Mouse (Mus musculus) MEL (cell line): Measurements from ENCODE around the gene Pigk. TPM values are rescaled to one million over a fixed set of nuclear protein-coding genes. Genes with fewer than 3 reads are reported as not detected.

Source experiments
- DNase-seq: peaks from one replicate; pipeline ENCODE4 v3.0.0; 2011; ENCODE audit warnings: low read depth, low spot score
- H3K27ac ChIP-seq: 2 replicates; pipeline ENCODE4 v1.5.1; 2012; ENCODE audit warnings: low read depth, mild to moderate bottlenecking, control low read depth, low read length, moderate library complexity; ENCODE audit not compliant: control insufficient read depth
- H3K27me3 ChIP-seq, 2 experiments: fragments of 150-350 bp in 1 of 2; sonication (generic) in 1 of 2; 2 replicates each; pipeline ENCODE4 v1.6.1; 2012; ENCODE audit warnings: low read length in 2 of 2, mild to moderate bottlenecking in 2 of 2, improper control_type of control experiment in 1 of 2, moderate library complexity in 1 of 2; ENCODE audit not compliant: insufficient read depth in 2 of 2, control insufficient read depth in 1 of 2
- H3K36me3 ChIP-seq, 2 experiments: 2 replicates each; pipeline ENCODE4 v1.6.1; 2012 to 2014; ENCODE audit warnings: low read length in 2 of 2, improper control_type of control experiment in 1 of 2, inconsistent platforms in 1 of 2, mild to moderate bottlenecking in 1 of 2; ENCODE audit not compliant: insufficient read depth in 2 of 2, control insufficient read depth in 1 of 2
- H3K4me1 ChIP-seq, 2 experiments: fragments of 150-350 bp in 1 of 2; sonication (generic) in 1 of 2; 2 replicates each; pipeline ENCODE4 v1.6.1; 2012; ENCODE audit warnings: low read length in 2 of 2, improper control_type of control experiment in 1 of 2, mild to moderate bottlenecking in 1 of 2; ENCODE audit not compliant: insufficient read depth in 2 of 2, control insufficient read depth in 1 of 2
- H3K4me3 ChIP-seq, 2 experiments: fragments of 150-350 bp in 1 of 2; sonication (generic) in 1 of 2; 2 replicates each; pipeline ENCODE4 v1.5.1; 2012; ENCODE audit warnings: low read depth in 2 of 2, low read length in 2 of 2, mild to moderate bottlenecking in 2 of 2, moderate library complexity in 2 of 2, control low read depth in 1 of 2, improper control_type of control experiment in 1 of 2; ENCODE audit not compliant: control insufficient read depth in 1 of 2, insufficient read depth in 1 of 2
- H3K79me2 ChIP-seq: 2 replicates; pipeline ENCODE4 v1.6.1; 2012; ENCODE audit warnings: mild to moderate bottlenecking, low read length, moderate library complexity; ENCODE audit not compliant: control insufficient read depth, poor library complexity, insufficient read depth
- H3K9ac ChIP-seq: 2 replicates; pipeline ENCODE4 v1.6.1; 2012; ENCODE audit warnings: low read depth, mild to moderate bottlenecking, control low read depth, low read length, moderate library complexity; ENCODE audit not compliant: control insufficient read depth, poor library complexity, severe bottlenecking
- H3K9me3 ChIP-seq: fragments of 150-350 bp; sonication (generic); replicated peaks from 2 replicates; pipeline ENCODE4 v1.6.1; 2012; ENCODE audit warnings: mild to moderate bottlenecking, low read length, improper control_type of control experiment, moderate library complexity; ENCODE audit not compliant: insufficient read depth
- BHLHE40 ChIP-seq: IDR thresholded peaks from 2 replicates; pipeline ENCODE4 v1.6.1; 2012; ENCODE audit warnings: low read depth, mild to moderate bottlenecking, inconsistent platforms, low read length, improper control_type of control experiment, borderline replicate concordance
- CHD1 ChIP-seq: IDR thresholded peaks from 2 replicates; pipeline ENCODE4 v1.6.1; 2012; ENCODE audit warnings: low read depth, mild to moderate bottlenecking, inconsistent platforms, low read length, improper control_type of control experiment
- CTCF ChIP-seq, 3 experiments: IDR thresholded peaks in 2 of 3; conservative IDR thresholded peaks in 1 of 3; 2 replicates each; pipeline ENCODE4 v1.5.1; 2011 to 2012; ENCODE audit warnings: low read length in 3 of 3, low read depth in 2 of 3, mild to moderate bottlenecking in 2 of 3, improper control_type of control experiment in 1 of 3, inconsistent platforms in 1 of 3, mixed read lengths in 1 of 3, moderate library complexity in 1 of 3; ENCODE audit not compliant: control insufficient read depth in 1 of 3, insufficient read depth in 1 of 3, poor library complexity in 1 of 3, severe bottlenecking in 1 of 3
- ELF1 ChIP-seq: IDR thresholded peaks from 2 replicates; pipeline ENCODE4 v1.6.1; 2014; ENCODE audit warnings: low read depth, mild to moderate bottlenecking, inconsistent platforms, low read length, improper control_type of control experiment, moderate library complexity
- GABPA ChIP-seq: IDR thresholded peaks from 2 replicates; pipeline ENCODE4 v1.6.1; 2012; ENCODE audit warnings: low read depth, mild to moderate bottlenecking, inconsistent platforms, low read length, improper control_type of control experiment, moderate library complexity
- MAFK ChIP-seq: IDR thresholded peaks from 2 replicates; pipeline ENCODE4 v1.6.1; 2011; ENCODE audit warnings: low read depth, mild to moderate bottlenecking, low read length, improper control_type of control experiment, borderline replicate concordance
- MAX ChIP-seq: IDR thresholded peaks from 2 replicates; pipeline ENCODE4 v1.6.1; 2011; ENCODE audit warnings: low read length, improper control_type of control experiment
- MAZ ChIP-seq: IDR thresholded peaks from 2 replicates; pipeline ENCODE4 v1.6.1; 2012; ENCODE audit warnings: low read depth, mild to moderate bottlenecking, inconsistent platforms, low read length, improper control_type of control experiment
- MXI1 ChIP-seq: IDR thresholded peaks from 2 replicates; pipeline ENCODE4 v1.6.1; 2011; ENCODE audit warnings: mild to moderate bottlenecking, low read depth, low read length, improper control_type of control experiment
- MYB ChIP-seq: IDR thresholded peaks from 2 replicates; pipeline ENCODE4 v1.6.1; 2011; ENCODE audit warnings: mild to moderate bottlenecking, low read depth, low read length, improper control_type of control experiment
- MYC ChIP-seq: IDR thresholded peaks from 2 replicates; pipeline ENCODE4 v1.6.1; 2011; ENCODE audit warnings: low read depth, mild to moderate bottlenecking, low read length, improper control_type of control experiment, moderate library complexity
- NELFE ChIP-seq: IDR thresholded peaks from 2 replicates; pipeline ENCODE4 v1.6.1; 2011; ENCODE audit warnings: low read depth, low read length, improper control_type of control experiment
- NRF1 ChIP-seq: IDR thresholded peaks from 2 replicates; pipeline ENCODE4 v1.6.1; 2014; ENCODE audit warnings: low read depth, mild to moderate bottlenecking, inconsistent platforms, low read length, improper control_type of control experiment, moderate library complexity; ENCODE audit not compliant: poor library complexity, insufficient read depth, severe bottlenecking
- POLR2AphosphoS5 ChIP-seq: IDR thresholded peaks from 2 replicates; pipeline ENCODE4 v1.6.1; 2012; ENCODE audit warnings: low read depth, borderline replicate concordance, mild to moderate bottlenecking, inconsistent platforms, low read length, moderate library complexity, mixed read lengths
- RCOR1 ChIP-seq: IDR thresholded peaks from 2 replicates; pipeline ENCODE4 v1.6.1; 2012; ENCODE audit warnings: low read depth, mild to moderate bottlenecking, inconsistent platforms, low read length, improper control_type of control experiment
- SIN3A ChIP-seq: IDR thresholded peaks from 2 replicates; pipeline ENCODE4 v1.6.1; 2012; ENCODE audit warnings: low read length, improper control_type of control experiment, inconsistent platforms
- TAL1 ChIP-seq: IDR thresholded peaks from 2 replicates; pipeline ENCODE4 v1.6.1; 2012; ENCODE audit warnings: mild to moderate bottlenecking, inconsistent platforms, low read length, moderate library complexity, mixed read lengths
- TBP ChIP-seq: IDR thresholded peaks from 2 replicates; pipeline ENCODE4 v1.8.0; 2011; ENCODE audit warnings: low read depth, low read length, improper control_type of control experiment
- UBTF ChIP-seq: IDR thresholded peaks from 2 replicates; pipeline ENCODE4 v1.6.1; 2012; ENCODE audit warnings: low read depth, mild to moderate bottlenecking, inconsistent platforms, low read length, improper control_type of control experiment, moderate library complexity, borderline replicate concordance; ENCODE audit not compliant: insufficient read depth
- USF1 ChIP-seq: IDR thresholded peaks from 2 replicates; pipeline ENCODE4 v1.6.1; 2014; ENCODE audit warnings: low read depth, mild to moderate bottlenecking, inconsistent platforms, low read length, improper control_type of control experiment, moderate library complexity
- USF2 ChIP-seq, 2 experiments: IDR thresholded peaks; 2 replicates each; pipeline ENCODE4 v1.6.1; 2011 to 2012; ENCODE audit warnings: improper control_type of control experiment in 2 of 2, low read length in 2 of 2, borderline replicate concordance in 1 of 2, inconsistent platforms in 1 of 2, low read depth in 1 of 2, mild to moderate bottlenecking in 1 of 2; ENCODE audit not compliant: insufficient read depth in 1 of 2
- ZC3H11A ChIP-seq: IDR thresholded peaks from 2 replicates; pipeline ENCODE4 v1.6.1; 2012; ENCODE audit warnings: low read depth, mild to moderate bottlenecking, inconsistent platforms, low read length, improper control_type of control experiment
- ZKSCAN1 ChIP-seq: IDR thresholded peaks from 2 replicates; pipeline ENCODE4 v1.6.1; 2012; ENCODE audit warnings: low read depth, mild to moderate bottlenecking, inconsistent platforms, low read length, improper control_type of control experiment, moderate library complexity
- ZMIZ1 ChIP-seq: IDR thresholded peaks from 2 replicates; pipeline ENCODE4 v1.6.1; 2012; ENCODE audit warnings: low read depth, mild to moderate bottlenecking, inconsistent platforms, low read length, improper control_type of control experiment, moderate library complexity
- ZNF384 ChIP-seq: IDR thresholded peaks from 2 replicates; pipeline ENCODE4 v1.6.1; 2012; ENCODE audit warnings: low read depth, mild to moderate bottlenecking, inconsistent platforms, low read length, improper control_type of control experiment
- polyA plus RNA-seq, 2 experiments: library from polyadenylated mRNA; stranded (reverse) in 1 of 2; unstranded in 1 of 2; fragments of >175 nt in 1 of 2; fragments of >200 nt in 1 of 2; gene quantifications; 2 replicates each; pipeline versions ENCODE4 v1.2.1 to v1.2.4; 2012; ENCODE audit warnings: low replicate concordance in 2 of 2, low read depth in 1 of 2; ENCODE audit not compliant: insufficient read length in 2 of 2, insufficient read depth in 1 of 2, missing spikeins in 1 of 2
- total RNA-seq: library from RNA; depleted of rRNA; stranded (reverse); fragments of 300-350 nt; gene quantifications from 2 replicates; pipeline ENCODE4 v1.2.3, GENCODE M21; 2012

The Pigk gene
- total and polyA plus RNA-seq, 3 experiments = 14.6 to 17.8 TPM; not detected in 1

- DNase-seq = no peak
- no peak overlapping the region for H3K9ac ChIP-seq
- no peak overlapping the region for H3K4me3 ChIP-seq
- H3K79me2 ChIP-seq = no peaks in the 10 kb centered on the region
- no peak for TF ChIP-seq SIN3A
- no peak for TF ChIP-seq GABPA
- no peak for TF ChIP-seq USF1
- TF ChIP-seq NELFE = no peak
- no peak for TF ChIP-seq MXI1
- no peak for TF ChIP-seq MYC
- no peak for TF ChIP-seq ZMIZ1
- H3K36me3 ChIP-seq = no peaks in the 10 kb centered on the region
- peaks cover 10 to 14% of the 10 kb centered on the region in 2 experiments; a peak in 3 of 4 replicates for H3K27me3 ChIP-seq
- no peaks in the 10 kb centered on the region for H3K9me3 ChIP-seq
- no peaks in the 10 kb centered on the region for H3K4me1 ChIP-seq
- no peak overlapping the region for H3K27ac ChIP-seq
Observed at GRCm38 (mm10) chr3:152856095-152856494, 142.2 kb downstream of the Pigk start.

DNA sequence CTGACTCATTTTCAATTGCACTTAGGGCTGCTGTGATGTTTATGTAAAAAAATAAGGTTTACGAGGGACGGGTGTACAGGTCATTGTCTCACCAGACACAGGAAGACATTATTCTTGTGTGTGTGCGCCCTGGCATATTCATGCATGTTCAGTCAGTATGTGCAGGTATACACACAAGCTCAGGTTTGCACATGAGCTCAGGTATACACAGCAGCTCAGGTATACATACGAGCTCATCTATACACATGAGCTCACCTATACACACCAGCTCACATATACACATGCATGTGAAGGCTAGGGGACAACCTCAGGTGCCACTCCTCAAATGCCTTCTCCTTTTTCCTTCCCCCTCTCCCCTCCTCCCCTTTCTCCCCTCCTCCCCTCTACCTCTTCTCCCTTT, 147.6 kb downstream of the Pigk start:
- H3K79me2 ChIP-seq = no peaks in the 10 kb centered on the region
- no peak overlapping the region for H3K27ac ChIP-seq
- H3K36me3 ChIP-seq = no peaks in the 10 kb centered on the region
- peaks cover 4 to 10% of the 10 kb centered on the region in 2 experiments; a peak in 3 of 4 replicates for H3K27me3 ChIP-seq
- no peak overlapping the region for H3K4me3 ChIP-seq
- no peak for DNase-seq
- H3K4me1 ChIP-seq = no peaks in the 10 kb centered on the region
- H3K9ac ChIP-seq = no peak overlapping the region
- H3K9me3 ChIP-seq = no peaks in the 10 kb centered on the region
- TF ChIP-seq NRF1 (no peak), GABPA (no peak), MAFK (no peak), ZC3H11A (no peak), SIN3A (no peak), ZKSCAN1 (no peak), POLR2AphosphoS5 (no peak), ZMIZ1 (no peak), TBP (no peak)

DNA sequence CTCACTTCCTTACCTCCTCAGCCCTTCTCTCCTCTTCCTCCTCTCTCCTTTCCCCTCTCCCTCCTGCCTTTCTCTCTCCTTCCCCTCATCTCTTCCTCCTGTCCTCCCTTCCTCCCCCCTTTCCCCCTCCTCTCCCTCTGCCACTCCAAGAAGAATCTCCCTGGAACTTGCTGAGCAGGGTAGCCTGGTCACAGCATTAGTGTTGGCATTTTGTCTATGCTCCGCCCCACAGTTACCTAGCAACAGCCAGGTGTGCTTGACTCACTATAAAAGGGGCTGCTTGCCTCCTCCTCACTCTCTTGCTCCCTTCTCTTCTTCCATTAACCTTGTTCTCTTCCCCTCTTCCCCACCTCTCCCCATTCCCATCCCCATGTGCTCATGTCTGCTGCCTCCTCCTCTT, 148.1 kb downstream of the Pigk start:
- peaks cover 2 to 10% of the 10 kb centered on the region in 2 experiments; a peak in 3 of 4 replicates for H3K27me3 ChIP-seq
- H3K36me3 ChIP-seq = no peaks in the 10 kb centered on the region
- no peaks in the 10 kb centered on the region for H3K79me2 ChIP-seq
- no peak overlapping the region for H3K4me3 ChIP-seq
- no peak overlapping the region for H3K27ac ChIP-seq
- TF ChIP-seq USF2 (IDR thresholded peaks at IDR 0.05; ENCODE audit: borderline replicate concordance in 1 of 2, insufficient read depth in 1 of 2, low read depth in 1 of 2, low read length in 2 of 2) (no peak), ZMIZ1 (no peak), CTCF (IDR thresholded peaks at IDR 0.05 in 2 of 3, conservative IDR thresholded peaks at IDR 0.05 in 1 of 3; ENCODE audit: control insufficient read depth in 1 of 3, insufficient read depth in 1 of 3, low read depth in 2 of 3, low read length in 3 of 3, poor library complexity in 1 of 3, severe bottlenecking in 1 of 3) (no peak), ZC3H11A (no peak), MYC (no peak), CHD1 (no peak), MAX (no peak), ZNF384 (no peak), MYB (no peak), ZKSCAN1 (no peak), UBTF (no peak), ELF1 (no peak), RCOR1 (no peak), MAZ (no peak), BHLHE40 (no peak), TAL1 (no peak)
- DNase-seq = no peak
- H3K4me1 ChIP-seq = no peaks in the 10 kb centered on the region
- no peaks in the 10 kb centered on the region for H3K9me3 ChIP-seq
- no peak overlapping the region for H3K9ac ChIP-seq
